Comparison of ENCODE assay signal across 16 mouse cellular contexts in genomic region chr4:34449582-34449981, GRCm38 (mm10).
"Had no signal": no experiment of that assay in that cellular context is flagged by ENCODE, and none has a peak within 500 bp of the region (broad histone marks: within the 10 kb centered on the region; RNA-seq: fewer than 3 reads in every experiment).

No protein-coding gene starts in this region.

- H3K4me1 ChIP-seq: neural tube, embryonic 13.5 days; neural tube, embryonic 15.5 days; stomach, embryonic 15.5 days had no signal

- DNase-seq: retina, postnatal 1 day; right cerebral cortex, adult 18-20 months; right cerebral cortex, postnatal 14 days; right cerebral cortex, postnatal 25 days; right cerebral cortex, postnatal 4 days; spleen, adult 18-20 months; thymus, adult 18-20 months; thymus, adult 2 months; thymus, postnatal 14 days; thymus, postnatal 25 days; thymus, postnatal 36 days; thymus, postnatal 4 days had no signal

- H3K4me2 ChIP-seq: neural tube, embryonic 13.5 days; neural tube, embryonic 15.5 days; stomach, embryonic 15.5 days had no signal

- H3K27ac ChIP-seq: neural tube, embryonic 13.5 days; neural tube, embryonic 15.5 days; stomach, embryonic 15.5 days; stomach, postnatal 0 days had no signal

- H3K9me3 ChIP-seq: neural tube, embryonic 13.5 days; neural tube, embryonic 15.5 days; stomach, embryonic 15.5 days had no signal

- H3K36me3 ChIP-seq: neural tube, embryonic 13.5 days; neural tube, embryonic 15.5 days; stomach, embryonic 15.5 days had no signal

- H3K4me3 ChIP-seq: neural tube, embryonic 13.5 days; neural tube, embryonic 15.5 days; stomach, embryonic 15.5 days had no signal

- H3K27me3 ChIP-seq: neural tube, embryonic 13.5 days; neural tube, embryonic 15.5 days; stomach, embryonic 15.5 days had no signal

- H3K9ac ChIP-seq: neural tube, embryonic 13.5 days; neural tube, embryonic 15.5 days; stomach, embryonic 15.5 days had no signal
